In the genomic region with DNA sequence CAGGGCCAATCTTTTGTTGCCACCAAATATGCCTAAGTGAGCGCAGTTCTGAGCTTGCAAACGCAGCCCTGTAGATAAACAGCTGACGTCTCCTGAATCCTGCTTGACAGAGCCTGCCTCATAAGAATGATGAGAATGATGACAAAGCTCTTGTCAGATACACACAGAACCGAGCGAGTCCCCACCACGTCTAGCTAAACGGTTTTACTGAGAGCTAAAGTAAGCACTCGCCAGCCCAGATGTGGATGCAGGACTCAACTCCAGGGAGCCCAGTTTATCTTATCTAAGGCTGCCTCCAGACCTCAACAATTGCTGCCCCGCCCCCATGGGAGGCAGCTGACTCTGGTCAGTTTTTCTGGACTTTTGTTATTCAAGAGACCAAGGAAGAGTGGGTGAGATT, we compare ENCODE assay signal across 10 mouse cellular contexts. TPM values are rescaled to one million over a fixed set of nuclear protein-coding genes. Genes with fewer than 3 reads are reported as not detected.
DNase-seq lines count a peak whose midpoint lies in the region; ATAC-seq lines count a peak whose summit lies in the region.
"Had no signal": no experiment of that assay in that cellular context is flagged by ENCODE, and none has a peak within 500 bp of the region (broad histone marks: within the 10 kb centered on the region; RNA-seq: fewer than 3 reads in every experiment).

No protein-coding gene starts in this region.

- 6% methylated on average over 9 of the region's 9 CpGs for WGBS in heart, embryonic 13.5 days
- 12% methylated on average over 9 of the region's 9 CpGs for WGBS in forebrain, embryonic 15.5 days
- WGBS in midbrain, embryonic 12.5 days: 8% methylated on average over 9 of the region's 9 CpGs

- no peak for DNase-seq in heart, postnatal 4 days
- DNase-seq in MN1 (ENCODE audit: low spot score): peak; percentile 59
- DNase-seq in adrenal gland, adult (ENCODE audit: inconsistent age in 2 of 2, low spot score in 1 of 2): no peak
- DNase-seq in layer of hippocampus, postnatal 14 days (ENCODE audit: low spot score in 2 of 2): no peak
- no peak for DNase-seq in thymus, postnatal 25 days

- peak overlapping the region; percentile 81 for H3K4me3 ChIP-seq in heart, embryonic 13.5 days
- no peak overlapping the region for H3K4me3 ChIP-seq in forebrain, embryonic 15.5 days
- no peak overlapping the region for H3K4me3 ChIP-seq in midbrain, embryonic 12.5 days

- peak overlapping the region; percentile 32; the same call in 1 of the 2 replicates for H3K27ac ChIP-seq in heart, embryonic 13.5 days (replicated peaks)
- H3K27ac ChIP-seq in forebrain, embryonic 15.5 days (replicated peaks): no peak overlapping the region
- no peak overlapping the region for H3K27ac ChIP-seq in midbrain, embryonic 12.5 days (replicated peaks)
- H3K27ac ChIP-seq: embryonic facial prominence, embryonic 15.5 days; kidney, embryonic 15.5 days had no signal

- ATAC-seq in heart, embryonic 13.5 days (ENCODE audit: extremely low read depth, insufficient number of reproducible peaks, low FRiP score, low TSS enrichment): no peak
- no peak for ATAC-seq in forebrain, embryonic 15.5 days (replicated peaks)
- ATAC-seq in midbrain, embryonic 12.5 days (ENCODE audit: low FRiP score, low read depth): no peak

- H3K36me3 ChIP-seq in heart, embryonic 13.5 days: no peaks in the 10 kb centered on the region
- H3K36me3 ChIP-seq in forebrain, embryonic 15.5 days: no peaks in the 10 kb centered on the region
- H3K36me3 ChIP-seq in midbrain, embryonic 12.5 days: no peaks in the 10 kb centered on the region
- H3K36me3 ChIP-seq: embryonic facial prominence, embryonic 15.5 days; kidney, embryonic 15.5 days had no signal

- H3K27me3 ChIP-seq in heart, embryonic 13.5 days (replicated peaks): peaks cover 3% of the 10 kb centered on the region; the same call in 1 of the 2 replicates
- H3K27me3 ChIP-seq in forebrain, embryonic 15.5 days: peaks cover 10% of the 10 kb centered on the region
- peaks cover 23% of the 10 kb centered on the region for H3K27me3 ChIP-seq in midbrain, embryonic 12.5 days

- peak overlapping the region; percentile 84 for H3K4me2 ChIP-seq in heart, embryonic 13.5 days
- 0 out of 2 replicates have a peak overlapping the region, but pooled peaks have one; percentile 98 for H3K4me2 ChIP-seq in forebrain, embryonic 15.5 days (replicated peaks)
- H3K4me2 ChIP-seq in midbrain, embryonic 12.5 days (replicated peaks): peak overlapping the region; percentile 88; the same call in 1 of the 2 replicates

- no peaks in the 10 kb centered on the region for H3K9me3 ChIP-seq in heart, embryonic 13.5 days
- no peaks in the 10 kb centered on the region for H3K9me3 ChIP-seq in forebrain, embryonic 15.5 days
- no peaks in the 10 kb centered on the region for H3K9me3 ChIP-seq in midbrain, embryonic 12.5 days
- H3K9me3 ChIP-seq: embryonic facial prominence, embryonic 15.5 days; kidney, embryonic 15.5 days had no signal

- H3K4me1 ChIP-seq in heart, embryonic 13.5 days: peaks cover 32% of the 10 kb centered on the region
- peaks cover 16% of the 10 kb centered on the region for H3K4me1 ChIP-seq in forebrain, embryonic 15.5 days
- H3K4me1 ChIP-seq in midbrain, embryonic 12.5 days: peaks cover 18% of the 10 kb centered on the region

- peak overlapping the region; percentile 85; the same call in 1 of the 2 replicates for H3K9ac ChIP-seq in heart, embryonic 13.5 days
- no peak overlapping the region for H3K9ac ChIP-seq in forebrain, embryonic 15.5 days (replicated peaks)
- no peak overlapping the region for H3K9ac ChIP-seq in midbrain, embryonic 12.5 days (replicated peaks)
- H3K9ac ChIP-seq: embryonic facial prominence, embryonic 15.5 days; kidney, embryonic 15.5 days had no signal

RNA-seq across cellular contexts. Expression of a gene that starts 1.5 kb away (rescaled TPM):
- 2.5 and 3.5 TPM in 2 replicates for polyA plus RNA-seq in heart, embryonic 13.5 days (2015; fragmentation: Nextera tagmentation; extraction: Ambion mirVana)
- 1 to 10 TPM; 3.1 to 3.7 TPM for total RNA-seq in heart, postnatal 4 days (2021)
- 3.7 and 4.1 TPM in 2 replicates for polyA plus RNA-seq in forebrain, embryonic 15.5 days (2015; fragmentation: Nextera tagmentation; extraction: Ambion mirVana)
- polyA plus RNA-seq in midbrain, embryonic 12.5 days (2016; fragmentation: Nextera tagmentation; extraction: Ambion mirVana): 4.7 and 6.4 TPM in 2 replicates
- total RNA-seq in layer of hippocampus, postnatal 14 days (2021): 1 to 10 TPM; 6.3 to 7.1 TPM

RNA-seq across cellular contexts. Expression of a gene that starts 32.9 kb away (rescaled TPM):
- 303 and 356 TPM in 2 replicates for polyA plus RNA-seq in heart, embryonic 13.5 days (2015; fragmentation: Nextera tagmentation; extraction: Ambion mirVana)
- 100 to 1,000 TPM; 129 to 148 TPM for total RNA-seq in heart, postnatal 4 days (2021)
- polyA plus RNA-seq in forebrain, embryonic 15.5 days (2015; fragmentation: Nextera tagmentation; extraction: Ambion mirVana): 479 and 516 TPM in 2 replicates
- 497 and 501 TPM in 2 replicates for polyA plus RNA-seq in midbrain, embryonic 12.5 days (2016; fragmentation: Nextera tagmentation; extraction: Ambion mirVana)
- total RNA-seq in layer of hippocampus, postnatal 14 days (2021): 100 to 1,000 TPM; 139 to 153 TPM
